Mouse (Mus musculus): Measurements from ENCODE around the gene Impad1. TPM values are rescaled to one million over a fixed set of nuclear protein-coding genes. Genes with fewer than 3 reads are reported as not detected.

Gene Impad1
- polyA plus RNA-seq, 1 experiment = 10.7 TPM

- peaks cover 90% of the 10 kb centered on the region for H3K79me2 ChIP-seq (ENCODE audit: control insufficient read depth, insufficient read depth)
- peaks cover 3% of the 10 kb centered on the region for H3K36me3 ChIP-seq (ENCODE audit: control insufficient read depth, insufficient read depth)
- TF ChIP-seq USF1 (IDR thresholded peaks at IDR 0.05; ENCODE audit: low read depth) (no peak), MYOD1 (IDR thresholded peaks at IDR 0.05; ENCODE audit: control insufficient read depth in 1 of 3, insufficient read length in 2 of 3, low read depth in 2 of 3) (no peak), POLR2AphosphoS2 (IDR thresholded peaks at IDR 0.05; ENCODE audit: insufficient read length, low read depth) (no peak), E2F4 (IDR thresholded peaks at IDR 0.05; ENCODE audit: insufficient read depth) (no peak), MYOG (IDR thresholded peaks at IDR 0.05; ENCODE audit: control insufficient read depth in 1 of 3, insufficient read depth in 1 of 3, insufficient read length in 2 of 3, low read depth in 2 of 3) (no peak), SRF (IDR thresholded peaks at IDR 0.05; ENCODE audit: control insufficient read depth, insufficient read length, low read depth) (no peak), CEBPB (IDR thresholded peaks at IDR 0.05; ENCODE audit: insufficient read depth, poor library complexity, severe bottlenecking) (no peak), TCF12 (IDR thresholded peaks at IDR 0.05; ENCODE audit: insufficient read depth, poor library complexity, severe bottlenecking) (no peak), TCF3 (IDR thresholded peaks at IDR 0.05; ENCODE audit: insufficient read length, low read depth) (no peak), REST (IDR thresholded peaks at IDR 0.05; ENCODE audit: insufficient read depth, insufficient read length) (no peak), POLR2A (IDR thresholded peaks at IDR 0.05; ENCODE audit: insufficient read length, low read depth) (no peak), MAX (IDR thresholded peaks at IDR 0.05; ENCODE audit: low read depth) (no peak)
- no peak overlapping the region for H3K4me2 ChIP-seq (ENCODE audit: low read depth)
- H3K27me3 ChIP-seq (ENCODE audit: control insufficient read depth, insufficient read depth, insufficient read length) = no peaks in the 10 kb centered on the region
- no peak overlapping the region for H3ac ChIP-seq (ENCODE audit: control insufficient read depth, insufficient read length)
- no peak overlapping the region for H3K4me3 ChIP-seq
Observed at GRCm38 (mm10) chr4:4783686-4783957, 9.5 kb downstream of the Impad1 start.

GRCm38 (mm10) chr4:4782882-4783685 lies 10.1 kb downstream of the Impad1 start:
- Histone ChIP-seq H3K4me2 (ENCODE audit: low read depth) (no peak overlapping the region), H3K27me3 (ENCODE audit: control insufficient read depth, insufficient read depth, insufficient read length) (no peaks in the 10 kb centered on the region), H3K4me3 (no peak overlapping the region), H3K36me3 (ENCODE audit: control insufficient read depth, insufficient read depth) (peaks cover 3% of the 10 kb centered on the region), H3K79me2 (ENCODE audit: control insufficient read depth, insufficient read depth) (peaks cover 85% of the 10 kb centered on the region), H3ac (ENCODE audit: control insufficient read depth, insufficient read length) (no peak overlapping the region)
- TF ChIP-seq REST (IDR thresholded peaks at IDR 0.05; ENCODE audit: insufficient read depth, insufficient read length) (no peak), POLR2AphosphoS2 (IDR thresholded peaks at IDR 0.05; ENCODE audit: insufficient read length, low read depth) (no peak), USF1 (IDR thresholded peaks at IDR 0.05; ENCODE audit: low read depth) (no peak)

- Histone ChIP-seq H3K4me3 (no peak overlapping the region), H3ac (ENCODE audit: control insufficient read depth, insufficient read length) (no peak overlapping the region), H3K27me3 (ENCODE audit: control insufficient read depth, insufficient read depth, insufficient read length) (no peaks in the 10 kb centered on the region), H3K79me2 (ENCODE audit: control insufficient read depth, insufficient read depth) (peaks cover 53% of the 10 kb centered on the region), H3K36me3 (ENCODE audit: control insufficient read depth, insufficient read depth) (peaks cover 22% of the 10 kb centered on the region), H3K4me2 (ENCODE audit: low read depth) (no peak overlapping the region)
- TF ChIP-seq TCF12 (IDR thresholded peaks at IDR 0.05; ENCODE audit: insufficient read depth, poor library complexity, severe bottlenecking) (no peak), TCF3 (IDR thresholded peaks at IDR 0.05; ENCODE audit: insufficient read length, low read depth) (no peak), MAX (IDR thresholded peaks at IDR 0.05; ENCODE audit: low read depth) (no peak), CEBPB (IDR thresholded peaks at IDR 0.05; ENCODE audit: insufficient read depth, poor library complexity, severe bottlenecking) (no peak), SRF (IDR thresholded peaks at IDR 0.05; ENCODE audit: control insufficient read depth, insufficient read length, low read depth) (no peak), POLR2A (IDR thresholded peaks at IDR 0.05; ENCODE audit: insufficient read length, low read depth) (no peak), MYOD1 (IDR thresholded peaks at IDR 0.05; ENCODE audit: control insufficient read depth in 1 of 3, insufficient read length in 2 of 3, low read depth in 2 of 3) (no peak), USF1 (IDR thresholded peaks at IDR 0.05; ENCODE audit: low read depth) (no peak), MYOG (IDR thresholded peaks at IDR 0.05; ENCODE audit: control insufficient read depth in 1 of 3, insufficient read depth in 1 of 3, insufficient read length in 2 of 3, low read depth in 2 of 3) (no peak), POLR2AphosphoS2 (IDR thresholded peaks at IDR 0.05; ENCODE audit: insufficient read length, low read depth) (no peak), E2F4 (IDR thresholded peaks at IDR 0.05; ENCODE audit: insufficient read depth) (no peak), REST (IDR thresholded peaks at IDR 0.05; ENCODE audit: insufficient read depth, insufficient read length) (no peak)
Observed at GRCm38 (mm10) chr4:4779265-4779770, 13.8 kb downstream of the Impad1 start.

- no peak overlapping the region for H3K4me3 ChIP-seq
- no peak overlapping the region for H3ac ChIP-seq (ENCODE audit: control insufficient read depth, insufficient read length)
- no peak overlapping the region for H3K4me2 ChIP-seq (ENCODE audit: low read depth)
- peaks cover 3% of the 10 kb centered on the region for H3K79me2 ChIP-seq (ENCODE audit: control insufficient read depth, insufficient read depth)
- peaks cover 42% of the 10 kb centered on the region for H3K36me3 ChIP-seq (ENCODE audit: control insufficient read depth, insufficient read depth)
- TF ChIP-seq USF1 (IDR thresholded peaks at IDR 0.05; ENCODE audit: low read depth) (no peak), TCF12 (IDR thresholded peaks at IDR 0.05; ENCODE audit: insufficient read depth, poor library complexity, severe bottlenecking) (no peak), MYOG (IDR thresholded peaks at IDR 0.05; ENCODE audit: control insufficient read depth in 1 of 3, insufficient read depth in 1 of 3, insufficient read length in 2 of 3, low read depth in 2 of 3) (no peak), TCF3 (IDR thresholded peaks at IDR 0.05; ENCODE audit: insufficient read length, low read depth) (no peak), CEBPB (IDR thresholded peaks at IDR 0.05; ENCODE audit: insufficient read depth, poor library complexity, severe bottlenecking) (no peak), SRF (IDR thresholded peaks at IDR 0.05; ENCODE audit: control insufficient read depth, insufficient read length, low read depth) (no peak), MAX (IDR thresholded peaks at IDR 0.05; ENCODE audit: low read depth) (no peak), POLR2AphosphoS2 (IDR thresholded peaks at IDR 0.05; ENCODE audit: insufficient read length, low read depth) (no peak), MYOD1 (IDR thresholded peaks at IDR 0.05; ENCODE audit: control insufficient read depth in 1 of 3, insufficient read length in 2 of 3, low read depth in 2 of 3) (no peak), REST (IDR thresholded peaks at IDR 0.05; ENCODE audit: insufficient read depth, insufficient read length) (no peak), POLR2A (IDR thresholded peaks at IDR 0.05; ENCODE audit: insufficient read length, low read depth) (no peak), E2F4 (IDR thresholded peaks at IDR 0.05; ENCODE audit: insufficient read depth) (no peak)
- H3K27me3 ChIP-seq (ENCODE audit: control insufficient read depth, insufficient read depth, insufficient read length) = no peaks in the 10 kb centered on the region
Observed at GRCm38 (mm10) chr4:4771523-4772114, 21.5 kb downstream of the Impad1 start.

Data from myocyte (in vitro differentiated cells).